Mouse (Mus musculus) embryo, embryonic 9.5 days (tissue): ENCODE data around the gene Grin2d.
A peak's percentile ranks its signal among the peaks of the same experiment; 100 is the strongest.

ENCODE experiments used
- DNase-seq: peaks from one replicate; pipeline ENCODE4 v3.0.0-alpha.2; 2017; ENCODE audit errors: extremely low spot score

Grin2d gene

DNA sequence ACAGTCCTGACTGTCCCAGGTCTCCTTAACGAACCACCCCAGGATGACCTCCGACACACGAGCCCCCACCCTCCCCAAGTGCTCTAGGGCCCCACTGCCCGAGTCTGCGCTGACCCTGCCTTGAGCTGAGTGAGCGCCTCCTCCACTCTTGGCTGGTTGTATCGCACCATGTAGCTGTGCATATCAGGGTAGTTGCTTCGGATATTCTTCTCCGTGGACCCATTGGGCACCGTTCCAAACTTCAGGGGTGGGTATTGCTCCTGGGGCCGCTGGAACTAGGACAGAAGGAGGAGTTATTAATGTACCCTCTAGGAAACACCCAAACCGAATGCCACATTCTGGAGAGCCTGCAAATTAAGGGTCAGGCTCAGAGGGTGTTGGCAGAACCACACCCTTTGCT, 25.1 kb downstream of the Grin2d start:
- DNase-seq = no peak

DNA sequence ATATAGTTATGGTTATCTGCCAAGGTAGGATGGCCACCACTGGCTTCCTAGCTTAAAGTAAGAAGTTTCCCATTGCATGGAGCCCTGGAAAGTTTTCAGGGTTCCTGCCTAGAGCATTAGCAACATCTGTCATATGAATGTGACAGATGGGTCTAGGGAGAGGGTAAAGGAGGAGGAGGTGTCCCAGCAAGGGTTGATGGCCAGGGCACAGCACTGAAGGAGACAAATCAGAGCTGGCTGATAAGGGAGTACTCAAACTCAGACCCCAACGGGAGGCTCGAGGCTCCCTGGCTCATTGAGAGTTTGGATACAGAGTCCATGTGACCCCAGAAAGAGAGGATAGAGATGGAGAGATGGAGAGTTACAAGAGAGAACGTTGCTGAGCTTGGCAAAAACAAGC, 27.5 kb downstream of the Grin2d start:
- DNase-seq = no peak

DNA sequence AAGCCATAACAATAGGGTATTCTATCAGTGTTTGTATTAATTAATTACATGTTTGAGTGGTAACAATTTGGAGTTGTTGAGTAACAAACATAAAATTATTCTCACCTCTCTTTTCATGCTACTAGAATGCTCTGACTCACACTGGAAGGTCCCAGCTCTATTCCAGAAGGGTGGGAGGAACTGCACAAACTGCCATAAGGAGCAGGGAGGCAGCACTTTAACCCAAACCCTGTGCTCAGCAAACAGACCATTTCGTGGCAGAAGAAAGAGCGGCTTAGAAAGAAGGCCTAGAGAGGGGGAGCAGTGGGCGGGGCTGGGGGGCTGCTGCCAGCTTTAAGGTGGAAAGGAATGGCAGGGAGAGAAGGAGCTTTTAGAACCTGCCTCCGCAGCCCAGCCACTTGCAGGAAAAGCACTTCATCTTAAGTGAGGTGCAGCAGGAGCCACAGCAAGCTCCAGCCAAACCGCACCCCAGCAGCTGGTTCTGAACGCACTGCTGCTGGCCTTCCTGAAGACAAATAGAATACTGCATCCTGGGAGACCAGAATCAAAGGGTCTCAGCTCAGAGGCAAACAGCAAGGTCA, 29.6 kb downstream of the Grin2d start:
- DNase-seq = no peak

DNA sequence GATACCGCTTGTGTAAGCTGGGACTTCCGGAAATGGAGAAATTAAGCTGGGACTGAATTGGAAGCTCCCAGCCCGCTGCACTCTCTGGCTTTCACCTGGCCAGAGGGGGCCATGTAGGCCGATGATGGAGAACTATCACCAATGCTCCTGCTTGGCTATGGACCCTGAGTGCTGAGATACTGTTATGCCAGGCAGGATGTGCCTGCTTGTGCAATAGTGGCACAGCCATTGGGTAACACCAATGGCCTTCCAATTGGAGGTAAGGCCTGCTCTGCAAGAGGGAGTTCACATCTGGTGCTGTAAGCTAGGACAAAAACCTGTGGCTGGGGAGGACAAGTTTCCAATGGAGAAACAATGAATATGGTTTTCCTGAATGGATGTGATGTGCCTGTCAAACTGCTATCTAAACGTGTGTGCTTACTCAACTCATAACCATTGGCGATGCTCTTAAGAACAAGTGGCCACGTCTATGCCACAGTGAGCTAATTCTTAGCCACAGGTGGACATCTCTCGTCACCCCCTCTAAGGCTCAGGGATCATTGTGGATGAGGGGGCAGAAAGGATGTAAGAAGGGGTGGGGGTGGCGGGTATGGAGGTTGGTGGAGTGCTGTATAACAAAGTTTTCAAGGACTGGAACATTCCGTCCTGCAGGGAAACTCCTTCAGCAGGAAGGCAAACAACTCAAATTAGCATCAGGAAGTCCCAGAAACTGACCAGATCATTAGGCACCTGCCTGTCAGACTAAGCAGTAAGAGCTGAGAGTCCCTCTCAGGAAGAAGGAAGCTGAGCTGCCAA, 35.0 kb downstream of the Grin2d start:
- no peak for DNase-seq

DNA sequence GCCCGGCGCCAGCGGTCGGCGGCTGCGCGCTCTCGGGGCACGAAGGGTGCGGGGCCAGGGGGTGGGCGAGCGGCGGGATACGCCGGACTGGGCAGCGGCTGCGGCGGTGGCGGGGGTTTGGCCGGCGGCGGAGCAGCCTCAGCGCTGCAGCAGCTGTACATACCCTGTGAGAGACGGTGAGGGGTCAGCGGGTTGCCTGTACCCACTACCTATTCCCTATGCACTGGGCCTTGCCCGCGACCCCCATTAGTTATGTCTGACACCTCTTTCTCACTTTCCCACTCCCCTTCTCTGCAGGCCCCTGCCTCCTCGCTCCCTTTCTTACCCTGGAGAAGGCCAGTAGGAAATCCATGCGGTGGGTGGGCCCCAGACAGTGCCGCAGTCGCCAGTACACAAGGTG, 44.3 kb downstream of the Grin2d start:
- no peak for DNase-seq

DNA sequence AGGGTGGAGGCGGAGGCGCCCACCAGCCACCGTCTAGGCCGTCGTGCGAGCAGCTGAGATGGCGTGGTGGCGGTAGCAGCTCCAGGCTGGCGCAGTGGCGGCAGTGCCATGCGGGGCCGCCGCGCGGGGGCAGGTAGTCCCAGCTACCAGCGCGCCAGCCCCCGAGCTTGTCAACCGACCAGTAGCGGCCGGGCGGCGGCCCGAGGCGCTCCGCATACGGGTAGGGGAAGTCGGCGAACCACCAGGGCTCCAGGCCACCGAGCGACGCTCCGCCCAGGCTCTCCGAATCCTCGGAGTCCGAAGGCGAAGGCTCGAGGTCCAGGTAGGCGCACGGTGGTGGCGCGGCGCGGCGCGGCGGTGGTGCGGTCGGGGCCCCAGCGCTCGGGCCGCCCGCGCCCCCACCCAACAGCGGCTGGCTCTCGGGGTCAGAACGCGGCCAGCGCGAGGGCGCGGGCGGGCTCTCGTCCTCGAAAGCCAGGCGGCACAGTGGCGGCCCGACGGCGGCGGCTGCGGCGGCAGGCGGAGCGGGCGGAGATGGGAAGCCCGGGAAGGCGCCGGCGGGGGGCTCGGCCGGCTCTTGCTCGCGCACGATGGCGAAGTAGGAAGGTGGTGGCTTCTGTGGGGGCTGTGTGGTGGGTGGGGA, 44.9 kb downstream of the Grin2d start:
- no peak for DNase-seq

DNA sequence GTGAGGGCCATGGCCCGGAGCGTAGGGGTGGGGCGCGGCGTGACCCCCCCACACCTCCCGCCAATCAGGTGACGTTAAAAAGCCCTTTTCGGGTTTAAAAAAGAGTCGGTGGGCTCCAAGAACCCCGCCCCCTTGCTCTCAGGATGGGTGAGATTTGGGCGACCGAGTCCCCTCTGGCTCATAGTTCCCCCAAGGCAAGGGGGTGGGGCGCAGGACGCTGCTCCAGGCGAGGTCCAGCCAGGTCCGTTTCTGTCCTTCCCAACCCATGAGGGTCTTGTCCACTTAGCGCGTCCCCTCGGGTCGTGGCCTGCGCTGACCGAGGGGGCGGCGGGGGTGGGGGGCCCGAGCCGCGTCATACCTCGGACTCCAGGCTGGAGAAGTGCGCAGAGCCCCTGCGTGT, 45.8 kb downstream of the Grin2d start:
- DNase-seq = no peak

DNA sequence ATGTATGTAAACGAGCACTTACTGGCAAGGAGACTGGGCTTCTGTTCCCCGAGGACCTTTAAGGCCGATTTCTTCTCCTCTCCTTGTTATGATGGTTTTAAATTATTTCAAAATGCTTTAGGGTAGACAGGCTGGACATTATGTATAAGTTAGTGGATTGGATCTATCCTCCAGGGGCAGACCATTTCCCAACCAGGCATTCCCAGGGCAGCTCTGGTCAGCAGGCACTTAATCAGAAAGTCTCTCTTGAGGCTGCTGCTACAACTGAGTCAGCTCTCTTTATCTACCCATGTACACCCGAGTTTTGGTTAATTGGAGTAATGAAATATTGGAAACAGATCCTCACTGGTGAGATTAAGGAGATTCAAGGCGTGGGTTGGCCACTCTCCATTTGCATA, 47.1 kb downstream of the Grin2d start:
- DNase-seq = no peak

DNA sequence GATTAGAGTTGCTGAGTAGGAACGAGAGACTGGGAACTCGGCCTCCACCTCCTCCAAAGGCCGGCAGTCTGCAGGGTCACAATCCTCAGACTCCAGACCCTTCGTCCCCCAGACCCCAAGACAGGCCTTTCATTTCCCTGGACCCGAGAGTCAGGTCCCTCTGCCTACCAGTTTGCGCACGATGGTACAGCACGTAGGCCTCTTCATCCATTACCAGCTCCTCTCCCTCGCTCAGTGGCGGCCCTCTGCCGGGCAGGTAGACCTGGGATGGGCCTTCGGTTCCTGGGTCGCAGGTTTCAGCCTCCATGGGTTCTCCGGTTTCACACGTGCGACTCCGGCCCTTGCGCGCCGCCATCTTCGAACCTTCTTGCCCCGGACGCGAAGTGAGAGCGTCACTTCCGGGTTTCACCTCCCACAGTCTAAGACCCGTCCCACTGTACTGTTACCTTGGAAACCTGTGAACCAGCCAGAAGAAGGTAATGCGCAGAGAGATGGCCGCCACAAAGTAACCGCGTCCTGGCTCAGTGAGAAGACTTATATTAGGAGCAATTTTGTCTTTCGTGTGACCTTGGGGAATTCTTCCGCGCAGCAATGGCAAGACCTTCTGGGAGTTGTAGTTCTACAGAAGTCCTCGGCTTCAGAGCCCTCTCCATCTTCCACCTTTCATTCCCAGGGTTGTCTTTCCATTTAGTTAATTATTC, 47.6 kb downstream of the Grin2d start, which contains the start of gene Grwd1:
Grwd1 (minus strand) TSS at position 518 of the 701 bp plus-strand sequence.
- peak; percentile 90 for DNase-seq

DNA sequence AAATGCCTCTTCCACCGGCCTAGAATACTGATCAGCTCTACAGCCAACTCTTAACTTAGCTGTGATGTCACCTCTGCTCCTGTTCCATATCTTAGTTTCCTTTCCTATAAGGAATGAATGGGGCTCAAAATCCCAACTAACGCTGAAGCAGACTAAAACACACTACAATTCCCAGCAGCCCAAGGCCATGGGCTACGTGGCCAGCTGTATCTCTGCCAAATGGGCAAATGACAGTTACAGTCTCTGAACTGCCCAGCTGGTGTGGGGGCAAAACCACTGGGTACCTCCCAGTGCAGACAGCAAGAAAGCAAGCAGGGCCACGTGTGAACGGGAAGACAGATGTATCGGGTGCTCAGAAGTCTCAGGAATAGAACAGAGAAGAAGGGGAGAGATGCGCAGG, 51.5 kb downstream of the Grin2d start:
- no peak for DNase-seq

DNA sequence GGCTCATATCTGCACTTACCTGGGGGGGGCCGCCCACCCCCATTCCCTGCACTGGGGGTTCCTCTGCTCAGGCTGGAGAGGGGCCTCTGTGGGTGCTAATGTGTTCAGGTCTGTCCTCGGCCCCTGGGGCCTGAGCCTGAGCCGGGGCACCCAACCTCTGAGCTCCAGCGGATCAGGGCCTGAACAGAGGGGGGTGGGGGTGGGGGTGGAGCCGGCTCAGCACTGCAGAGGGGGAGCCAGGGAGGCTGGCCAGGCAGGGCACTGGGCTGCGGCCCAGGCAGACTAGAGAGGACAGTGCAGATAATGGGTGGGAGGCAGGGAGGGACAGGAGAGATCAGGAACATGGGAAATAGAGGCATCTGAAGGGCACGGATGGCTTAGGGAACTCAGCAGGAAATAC, 53.6 kb downstream of the Grin2d start, which contains the start of gene Kcnj14:
Kcnj14 (minus strand) TSS at position 185 of the 400 bp plus-strand sequence.
- no peak for DNase-seq

DNA sequence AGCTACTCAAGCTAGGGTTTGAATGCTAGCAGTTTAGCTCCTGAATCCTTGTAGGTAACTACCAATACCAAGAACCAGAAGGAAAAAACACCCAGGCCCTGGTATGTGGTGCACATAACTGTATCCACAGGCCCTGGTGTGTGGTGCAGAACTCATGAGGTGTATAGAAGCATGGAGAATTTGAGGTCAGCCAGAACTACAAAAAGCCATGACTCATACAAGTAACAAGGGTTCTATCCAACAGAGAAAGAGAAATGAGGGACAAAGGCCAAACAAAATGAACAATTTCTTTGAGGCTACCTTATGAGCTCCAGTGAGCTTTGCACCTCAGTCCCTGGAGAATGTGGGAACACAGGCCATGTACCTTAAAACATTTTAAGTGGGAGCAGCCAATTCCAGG, 57.3 kb downstream of the Grin2d start:
- no peak for DNase-seq

DNA sequence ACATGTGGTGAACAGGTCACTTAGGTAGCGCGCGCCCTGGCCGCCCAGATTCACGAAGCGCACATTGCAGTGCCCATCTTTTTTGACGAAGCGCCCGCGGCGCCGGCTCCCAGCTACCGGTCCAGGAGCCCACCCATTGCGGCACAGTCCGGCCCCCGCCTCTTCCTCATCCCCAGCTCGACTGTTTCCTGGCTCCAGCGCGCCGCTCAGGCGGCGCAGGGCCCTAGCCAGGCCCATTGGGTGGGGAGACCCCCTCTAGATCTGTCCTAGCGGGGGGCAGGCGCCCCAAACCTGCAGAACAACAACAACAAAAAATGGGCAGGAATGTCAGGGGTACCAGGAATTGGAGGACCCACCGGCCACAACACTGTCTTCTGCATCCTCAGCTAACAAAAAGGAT, 58.3 kb downstream of the Grin2d start:
- no peak for DNase-seq

DNA sequence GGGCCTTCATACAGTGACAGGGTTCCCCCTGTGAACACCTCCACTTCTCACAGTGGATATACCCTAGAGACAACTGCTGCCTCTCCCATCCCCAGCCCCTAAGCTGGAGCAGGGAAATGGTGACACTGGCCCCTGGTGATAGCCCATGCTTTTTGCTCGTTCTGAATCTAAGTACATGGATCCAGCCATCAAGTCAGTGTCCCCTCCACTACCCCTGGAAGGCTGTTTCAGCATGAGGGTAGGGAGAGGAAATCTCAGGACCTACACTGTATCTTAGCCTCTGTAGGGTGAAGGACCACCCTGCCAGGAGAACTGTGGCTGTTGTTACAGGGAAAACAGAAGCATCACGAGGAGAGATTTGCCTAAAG, 62.2 kb downstream of the Grin2d start:
- DNase-seq = no peak

DNA sequence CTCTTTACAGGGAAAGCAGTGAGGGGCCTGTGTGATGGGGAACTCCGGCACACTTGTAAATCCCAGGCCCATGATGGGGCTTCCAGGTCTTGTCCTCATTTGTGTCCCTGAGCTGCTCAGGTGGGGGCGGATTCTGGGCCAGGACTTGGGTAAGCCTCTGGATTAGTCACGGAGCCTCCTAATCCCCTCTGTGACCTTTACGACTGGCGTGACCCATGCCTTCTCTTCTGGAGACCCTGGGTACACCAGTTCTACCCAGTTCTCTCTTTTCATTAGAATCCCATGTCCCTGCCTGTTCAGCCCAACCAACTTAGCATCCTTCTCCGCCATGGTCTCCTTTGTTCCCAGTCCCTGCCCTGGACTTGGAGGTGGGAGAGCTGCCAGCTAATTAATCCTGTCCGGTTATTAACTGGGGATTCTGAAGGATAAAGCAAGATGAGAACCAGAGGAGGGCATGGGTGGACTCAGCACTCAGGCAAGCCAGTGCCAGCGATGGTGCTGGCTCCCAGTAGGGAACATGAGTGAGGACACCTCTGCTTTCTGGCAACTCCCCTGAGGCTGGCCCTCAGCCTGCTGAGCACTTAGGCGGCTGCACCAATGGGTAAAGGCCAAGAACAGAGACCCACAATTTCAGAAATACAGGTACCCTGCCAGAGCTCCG, 62.7 kb downstream of the Grin2d start:
- no peak for DNase-seq

DNA sequence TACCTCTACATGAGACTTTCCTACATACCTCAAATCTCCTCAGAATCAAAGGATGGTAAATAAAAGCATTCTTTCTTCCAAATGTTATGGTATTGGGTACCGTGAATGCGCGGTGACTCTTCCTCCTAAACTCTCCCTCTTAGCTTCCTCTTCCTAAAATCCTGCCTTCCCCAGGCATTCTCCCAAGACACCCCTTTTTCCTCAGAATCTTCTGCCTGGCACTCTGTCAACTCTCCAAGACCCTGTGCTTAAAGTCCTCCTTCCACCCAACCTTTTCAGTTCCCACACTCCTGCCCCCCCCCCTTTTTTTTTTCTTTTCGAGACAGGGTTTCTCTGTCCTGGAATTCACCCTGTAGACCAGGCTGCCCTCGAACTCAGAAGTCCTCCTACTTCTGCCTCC, 63.3 kb downstream of the Grin2d start:
- DNase-seq = no peak

DNA sequence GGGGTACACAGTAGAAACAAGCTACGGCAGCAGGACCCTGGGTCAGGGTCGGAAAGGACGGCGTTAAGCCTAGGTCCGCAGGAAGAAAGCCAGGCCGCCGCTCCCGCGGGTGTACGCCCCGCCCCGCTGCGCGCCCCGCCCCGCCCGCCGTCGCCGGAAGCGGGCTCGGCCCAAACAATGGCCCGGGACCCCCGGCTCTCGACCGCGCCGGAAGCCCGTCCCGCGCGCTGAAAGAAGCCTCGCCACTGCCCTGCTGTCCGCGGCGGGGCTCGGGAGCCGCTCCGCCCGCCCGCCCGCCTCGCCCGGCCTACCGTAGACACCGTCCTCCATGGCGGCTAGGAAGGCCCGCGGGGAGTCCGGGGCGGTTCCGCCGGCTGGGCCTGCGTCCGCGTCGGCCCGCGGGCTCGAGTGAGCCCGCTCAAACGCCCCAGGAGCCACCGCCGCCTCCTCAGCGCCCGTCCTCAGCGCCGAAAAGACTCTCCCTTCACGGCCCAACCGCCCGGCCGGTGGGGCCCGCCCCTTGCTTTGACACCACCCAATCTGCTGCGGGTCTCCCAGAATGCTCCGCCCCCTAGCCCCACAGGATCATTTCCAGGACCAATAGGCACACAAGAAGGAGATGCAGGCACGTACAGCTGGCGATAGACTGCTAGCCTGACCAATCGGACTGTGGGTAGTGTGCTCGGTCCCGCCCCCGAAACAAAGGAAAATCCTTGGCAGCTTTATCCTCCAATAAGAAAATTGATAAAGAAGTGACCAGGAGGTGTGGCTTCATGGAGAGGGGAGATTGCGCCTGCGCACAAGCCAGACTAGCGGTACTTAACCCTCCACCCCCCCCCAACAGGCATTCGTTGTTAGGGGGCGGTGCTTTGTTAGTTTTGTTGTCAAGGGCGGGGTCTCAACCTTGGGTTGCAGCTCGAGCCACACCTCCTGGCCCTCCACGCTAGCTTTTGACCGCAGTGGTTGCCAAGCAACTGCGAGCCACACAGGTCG, 64.1 kb downstream of the Grin2d start, which contains the start of gene Cyth2:
Cyth2 (minus strand) TSS at position 795 of the 993 bp plus-strand sequence.
- DNase-seq = peak; percentile 100

DNA sequence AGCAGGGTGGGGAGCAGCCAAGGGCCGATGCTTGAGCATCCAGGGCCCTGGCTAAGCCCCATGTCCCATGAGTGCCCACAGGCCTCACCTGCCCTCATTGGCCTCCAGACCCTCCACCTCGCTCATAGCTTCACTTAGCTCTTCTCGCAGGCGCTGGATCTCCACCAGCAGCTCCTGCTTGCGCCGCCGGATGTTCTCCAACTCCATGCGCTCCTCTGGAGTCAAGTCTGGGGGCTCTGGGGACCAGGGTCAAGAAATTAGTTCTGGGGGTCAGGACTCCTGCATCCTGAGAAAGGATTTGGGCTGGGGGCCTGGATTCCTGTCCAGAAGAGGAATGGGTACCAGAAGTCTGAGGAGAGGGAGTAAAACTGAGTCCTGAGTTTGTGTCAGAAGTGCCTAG, 65.3 kb downstream of the Grin2d start:
- DNase-seq = no peak

DNA sequence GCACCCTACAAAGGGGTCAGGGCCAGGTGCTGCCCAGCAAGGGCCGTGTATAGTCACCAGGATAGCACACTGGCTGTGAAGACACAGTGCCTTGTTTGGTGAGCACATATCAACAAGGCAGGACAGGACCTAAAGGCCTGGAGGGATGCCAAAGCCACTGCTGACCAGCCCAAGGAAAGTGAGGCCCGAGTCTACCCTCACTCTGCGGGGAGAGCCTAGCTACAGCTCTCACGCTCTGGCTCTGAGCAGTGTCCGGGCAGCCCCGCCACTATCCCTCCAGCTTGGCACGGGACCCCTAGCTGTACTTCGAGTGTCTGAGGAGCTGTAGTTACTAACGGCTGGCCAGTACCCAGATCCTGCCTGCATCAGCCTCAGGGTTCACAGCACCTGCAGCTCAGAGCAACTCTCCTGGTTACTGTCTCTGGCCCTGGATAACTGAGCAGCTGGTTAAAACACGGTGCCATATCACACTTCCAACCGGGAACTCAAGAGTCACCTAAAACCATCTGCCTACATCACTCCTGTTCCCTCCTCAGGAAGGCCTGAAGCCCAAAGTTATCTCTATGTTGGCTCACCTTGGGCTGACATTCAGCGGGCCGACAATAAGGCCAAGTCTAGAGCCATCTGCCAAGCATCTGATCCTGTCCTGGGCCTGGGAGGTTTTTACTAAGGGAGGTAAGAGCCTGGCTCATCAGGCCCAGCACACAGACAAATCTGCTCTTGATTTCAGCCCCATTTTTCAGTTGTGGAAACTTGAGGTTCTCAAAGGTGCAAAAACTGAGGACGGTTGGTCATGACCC, 68.7 kb downstream of the Grin2d start:
- no peak for DNase-seq

DNA sequence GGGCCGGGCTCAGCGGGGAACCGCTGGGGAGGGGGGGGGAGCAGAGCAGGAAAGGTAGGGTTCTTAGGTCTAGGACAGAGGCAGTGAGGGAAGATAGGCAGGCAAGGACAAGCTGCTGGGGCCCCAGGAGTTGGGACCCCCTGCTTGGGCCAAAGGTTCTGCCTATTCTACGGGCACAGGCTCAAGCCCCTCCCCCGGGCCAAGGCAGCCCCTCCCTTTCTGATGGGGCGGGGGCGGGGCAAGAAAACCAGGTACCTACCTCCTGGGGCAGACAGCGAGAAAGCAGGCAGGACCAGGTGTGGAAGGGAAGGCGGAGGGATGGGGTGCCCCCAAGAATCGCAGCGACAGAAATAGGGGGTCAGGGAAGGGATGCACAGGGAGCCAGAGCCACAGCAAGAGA, 69.7 kb downstream of the Grin2d start:
- DNase-seq = no peak
